Mouse (Mus musculus) hindbrain, embryonic 16.5 days (tissue): ENCODE measurements at regions not wholly inside any gene's neighbourhood (a gene's known extent, or its start where the extent isn't known, plus 50 kb on each side); places are given as distances from the start of the nearest gene placed in this dataset.
A peak's percentile ranks its signal among the peaks of the same experiment; 100 is the strongest.

Source experiments
- ATAC-seq: fragments of 200-750 bp; cut with Nextera tagmentation; 2 replicates; pipeline ENCODE4 v1.8.0; 2017; ENCODE audit warnings: moderate TSS enrichment, moderate library complexity
- H3K27ac ChIP-seq: fragments of 300-500 bp; sonication (generic); 2 replicates; pipeline ENCODE4 v1.5.1; 2014; ENCODE audit warnings: low read depth, mild to moderate bottlenecking, control low read depth, low read length, moderate library complexity
- H3K27me3 ChIP-seq: fragments of 300-500 bp; sonication (generic); replicated peaks from 2 replicates; pipeline ENCODE4 v1.6.1; 2014; ENCODE audit warnings: low read length; ENCODE audit not compliant: control insufficient read depth, insufficient read depth
- H3K36me3 ChIP-seq: fragments of 300-500 bp; sonication (generic); 2 replicates; pipeline ENCODE4 v1.6.1; 2014; ENCODE audit warnings: mild to moderate bottlenecking, low read length, moderate library complexity, mixed read lengths; ENCODE audit not compliant: control insufficient read depth, insufficient read depth
- H3K4me1 ChIP-seq: fragments of 300-500 bp; sonication (generic); 2 replicates; pipeline ENCODE4 v1.6.1; 2014; ENCODE audit warnings: low read depth, low read length; ENCODE audit not compliant: control insufficient read depth, insufficient read depth
- H3K4me2 ChIP-seq: fragments of 300-500 bp; sonication (generic); 2 replicates; pipeline ENCODE4 v1.6.1; 2014; ENCODE audit warnings: mild to moderate bottlenecking, low read length, control low read depth, moderate library complexity
- H3K4me3 ChIP-seq: fragments of 300-500 bp; sonication (generic); 2 replicates; pipeline ENCODE4 v1.5.1; 2014; ENCODE audit warnings: mild to moderate bottlenecking, low read length, control low read depth, moderate library complexity
- H3K9ac ChIP-seq: fragments of 300-500 bp; sonication (generic); 2 replicates; pipeline ENCODE4 v1.6.1; 2014; ENCODE audit warnings: low read depth, mild to moderate bottlenecking, control low read depth, low read length, moderate library complexity
- H3K9me3 ChIP-seq: fragments of 300-500 bp; sonication (generic); 2 replicates; pipeline ENCODE4 v1.6.1; 2014; ENCODE audit warnings: mild to moderate bottlenecking, low read length, moderate library complexity; ENCODE audit not compliant: control insufficient read depth
- WGBS: fragments of 180-500 bp; shearing (Covaris S2); extraction: QIAGEN DNeasy Blood & Tissue Kit; methylation state at CpG from one replicate; pipeline ENCODE4 v1.1.7; 2014; 5-methylcytosine and 5-hydroxymethylcytosine counted together

DNA sequence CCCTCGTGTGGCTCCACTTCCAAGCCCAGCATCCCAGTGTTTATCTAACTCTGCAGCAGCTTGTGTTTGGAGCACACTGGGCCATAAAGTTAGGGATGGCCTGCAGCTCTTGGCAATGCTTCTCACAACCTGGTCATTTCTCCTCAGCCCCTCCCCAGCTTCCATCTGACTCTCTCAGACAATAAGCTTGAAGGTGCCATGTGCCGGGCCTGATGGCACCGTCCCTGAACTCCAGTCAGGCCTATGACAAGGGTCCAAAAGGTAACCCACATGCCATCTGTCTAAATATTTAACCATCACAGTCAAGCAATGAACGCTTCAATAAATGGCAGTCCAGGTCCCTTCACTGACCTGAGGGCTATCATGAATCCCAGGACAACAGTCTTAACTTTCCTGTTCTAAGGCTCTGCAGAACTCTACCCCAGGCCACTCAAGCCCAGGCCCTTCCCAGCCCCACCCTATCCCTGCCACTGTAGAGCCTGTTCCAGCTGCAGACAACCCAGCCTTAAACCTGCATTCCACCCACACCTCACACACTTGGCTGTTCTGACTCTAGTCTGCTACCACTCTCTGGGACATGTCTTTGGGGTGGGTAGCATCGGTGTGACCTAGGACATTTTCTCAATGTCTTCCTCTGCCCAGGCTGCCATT lies 111.8 kb downstream of the Banf2 start:
- no peaks in the 10 kb centered on the region for H3K36me3 ChIP-seq
- no peak overlapping the region for H3K4me3 ChIP-seq
- no peaks in the 10 kb centered on the region for H3K9me3 ChIP-seq
- no peak overlapping the region for H3K9ac ChIP-seq
- H3K4me1 ChIP-seq, result no peaks in the 10 kb centered on the region
- H3K27ac ChIP-seq, result no peak overlapping the region
- no peaks in the 10 kb centered on the region for H3K27me3 ChIP-seq
- no peak for ATAC-seq
- WGBS, result 87% methylated on average over 5 of the region's 5 CpGs
- no peak overlapping the region for H3K4me2 ChIP-seq

DNA sequence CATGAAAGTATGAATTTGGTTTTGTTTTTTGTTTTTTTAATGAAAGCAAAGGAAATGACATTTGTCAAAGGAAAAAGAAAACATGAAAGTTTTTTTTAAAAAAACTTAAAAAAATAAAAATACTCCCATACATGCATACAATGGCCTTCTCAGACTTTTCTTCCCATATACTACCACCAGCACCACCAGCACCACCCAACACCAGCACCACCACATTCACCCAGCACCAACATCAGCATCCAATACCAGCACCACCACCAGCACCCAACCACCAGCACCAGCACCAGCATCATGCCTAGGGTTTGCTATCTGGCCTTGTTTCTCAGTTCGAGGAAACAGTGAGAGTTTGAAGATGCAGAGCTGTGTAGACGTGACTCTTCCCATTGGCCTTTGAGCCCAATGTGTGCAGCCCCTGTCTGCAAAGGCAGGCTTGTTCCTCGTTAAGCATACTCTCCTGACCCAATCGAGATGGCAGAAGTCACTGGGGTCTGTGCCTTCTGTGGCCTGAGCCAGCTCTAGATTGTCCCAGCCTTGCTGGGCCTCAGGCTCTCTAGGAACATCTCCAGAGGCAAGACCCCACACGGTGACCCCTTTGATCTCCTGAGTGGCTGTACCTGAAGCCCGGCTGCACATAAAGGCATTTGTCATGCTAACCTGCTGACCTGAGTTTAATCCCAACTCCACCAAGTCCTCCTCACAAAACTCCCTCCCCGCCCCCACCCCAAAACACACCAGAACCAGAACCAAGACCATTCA lies 113.8 kb upstream of the Mgme1 start:
- H3K4me1 ChIP-seq, result peaks cover 4% of the 10 kb centered on the region; the same call in 1 of the 2 replicates
- H3K27ac ChIP-seq, result no peak overlapping the region
- peak; percentile 37; the same call in 1 of the 2 replicates for ATAC-seq
- no peak overlapping the region for H3K4me3 ChIP-seq
- no peak overlapping the region for H3K4me2 ChIP-seq
- H3K9me3 ChIP-seq, result no peaks in the 10 kb centered on the region
- H3K36me3 ChIP-seq, result no peaks in the 10 kb centered on the region
- H3K9ac ChIP-seq, result no peak overlapping the region
- H3K27me3 ChIP-seq, result no peaks in the 10 kb centered on the region
- WGBS, result 26% methylated on average over 7 of the region's 7 CpGs

DNA sequence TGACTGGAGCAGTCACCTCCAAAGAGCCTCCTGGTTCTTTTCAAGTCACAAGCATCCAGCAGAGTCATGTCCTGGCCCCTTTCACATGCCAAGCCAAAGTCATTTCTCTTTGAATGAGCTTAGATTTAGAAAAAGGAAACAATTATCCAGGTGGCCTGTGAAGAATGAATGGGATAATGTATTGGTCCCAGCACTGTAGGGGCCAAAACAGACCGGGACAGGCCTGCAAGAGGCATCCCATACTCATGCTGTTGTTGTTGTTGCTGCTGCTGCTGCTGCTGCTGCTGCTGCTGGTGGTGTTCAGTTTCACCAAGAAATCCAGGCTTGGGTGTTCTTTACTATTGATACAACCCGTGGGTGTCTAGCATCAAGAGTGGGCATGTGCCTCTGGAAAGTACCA lies 113.1 kb upstream of the Mgme1 start:
- Histone ChIP-seq H3K9me3 (no peaks in the 10 kb centered on the region), H3K27me3 (no peaks in the 10 kb centered on the region), H3K36me3 (no peaks in the 10 kb centered on the region), H3K9ac (no peak overlapping the region), H3K4me3 (no peak overlapping the region), H3K27ac (no peak overlapping the region), H3K4me2 (no peak overlapping the region), H3K4me1 (peaks cover 4% of the 10 kb centered on the region; the same call in 1 of the 2 replicates)
- 19% methylated on average over 2 of the region's 2 CpGs for WGBS
- no peak for ATAC-seq

DNA sequence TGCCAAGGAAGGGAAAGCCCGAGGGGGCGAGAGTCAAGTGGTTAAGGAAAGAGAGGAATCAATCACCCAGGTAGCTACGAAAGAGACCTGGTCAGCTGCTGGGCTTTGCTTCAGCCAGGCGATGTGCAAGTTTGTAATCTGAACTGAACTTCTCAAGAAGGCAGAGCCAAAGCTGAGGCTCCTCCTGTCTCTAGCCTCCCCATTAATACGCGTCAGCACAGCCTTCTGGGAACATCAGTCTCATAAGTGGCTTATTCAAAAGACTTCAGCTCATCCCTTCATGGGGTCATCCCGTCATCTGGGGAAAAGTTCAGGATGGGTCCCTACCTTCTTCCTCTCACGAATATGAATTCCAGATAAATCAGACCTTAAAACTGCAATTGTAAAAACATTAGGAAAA lies 112.2 kb upstream of the Mgme1 start:
- no peaks in the 10 kb centered on the region for H3K9me3 ChIP-seq
- 36% methylated on average over 8 of the region's 8 CpGs for WGBS
- H3K4me3 ChIP-seq, result no peak overlapping the region
- ATAC-seq, result no peak
- H3K27ac ChIP-seq, result no peak overlapping the region
- peaks cover 4% of the 10 kb centered on the region; the same call in 1 of the 2 replicates for H3K4me1 ChIP-seq
- no peak overlapping the region for H3K9ac ChIP-seq
- H3K27me3 ChIP-seq, result no peaks in the 10 kb centered on the region
- no peak overlapping the region for H3K4me2 ChIP-seq
- no peaks in the 10 kb centered on the region for H3K36me3 ChIP-seq

DNA sequence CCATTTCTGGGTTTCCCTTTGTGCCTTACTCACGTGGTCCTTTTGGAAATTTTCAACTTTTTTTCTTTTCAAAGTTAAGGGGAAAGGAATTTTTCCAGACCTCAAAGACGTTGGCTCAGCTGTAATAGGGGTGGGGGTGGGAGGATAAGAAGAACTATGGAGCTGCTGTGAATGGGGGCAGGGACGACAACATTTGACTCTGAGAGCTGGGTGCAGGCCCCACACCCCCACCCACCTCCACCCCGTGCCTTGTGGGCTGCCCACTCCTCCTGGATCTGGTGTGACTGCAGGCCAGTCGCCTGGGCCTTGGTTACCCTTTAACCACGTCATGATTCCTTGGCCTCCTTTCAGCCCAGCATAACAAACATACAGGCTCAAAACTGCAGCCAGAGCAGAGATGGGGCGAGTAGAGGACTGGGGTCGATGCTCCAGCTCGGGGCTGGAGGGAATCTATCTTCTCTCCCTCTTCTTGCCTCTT lies 110.6 kb upstream of the Mgme1 start:
- Histone ChIP-seq H3K4me2 (no peak overlapping the region), H3K36me3 (no peaks in the 10 kb centered on the region), H3K9ac (no peak overlapping the region), H3K4me3 (no peak overlapping the region), H3K27ac (no peak overlapping the region), H3K4me1 (peaks cover 12% of the 10 kb centered on the region), H3K27me3 (no peaks in the 10 kb centered on the region), H3K9me3 (no peaks in the 10 kb centered on the region)
- no peak for ATAC-seq
- WGBS, result 36% methylated on average over 9 of the region's 9 CpGs

DNA sequence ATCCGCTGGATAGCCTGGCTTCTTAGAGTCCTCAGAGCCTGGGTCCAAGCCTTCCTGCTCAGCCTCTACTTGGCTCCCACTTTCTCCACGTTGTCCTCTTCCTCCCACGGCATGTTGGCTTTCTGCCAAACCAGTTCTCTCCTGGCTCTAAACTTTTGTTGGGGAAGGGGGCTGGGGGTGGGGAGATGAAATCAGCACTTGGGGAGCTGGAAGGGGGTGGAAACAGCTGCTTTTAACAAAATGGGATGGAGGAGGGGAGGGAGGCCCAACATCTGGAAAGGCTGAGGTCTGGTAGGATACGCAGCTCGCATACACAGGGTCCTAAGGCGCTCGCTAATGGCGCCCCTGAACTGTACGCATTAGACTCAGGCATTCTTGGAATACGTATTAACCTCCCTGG lies 110.0 kb upstream of the Mgme1 start:
- Histone ChIP-seq H3K27ac (no peak overlapping the region), H3K4me1 (peaks cover 13% of the 10 kb centered on the region), H3K4me2 (no peak overlapping the region), H3K9ac (no peak overlapping the region), H3K27me3 (no peaks in the 10 kb centered on the region), H3K9me3 (no peaks in the 10 kb centered on the region), H3K4me3 (no peak overlapping the region), H3K36me3 (no peaks in the 10 kb centered on the region)
- ATAC-seq, result no peak
- 60% methylated on average over 10 of the region's 10 CpGs for WGBS

DNA sequence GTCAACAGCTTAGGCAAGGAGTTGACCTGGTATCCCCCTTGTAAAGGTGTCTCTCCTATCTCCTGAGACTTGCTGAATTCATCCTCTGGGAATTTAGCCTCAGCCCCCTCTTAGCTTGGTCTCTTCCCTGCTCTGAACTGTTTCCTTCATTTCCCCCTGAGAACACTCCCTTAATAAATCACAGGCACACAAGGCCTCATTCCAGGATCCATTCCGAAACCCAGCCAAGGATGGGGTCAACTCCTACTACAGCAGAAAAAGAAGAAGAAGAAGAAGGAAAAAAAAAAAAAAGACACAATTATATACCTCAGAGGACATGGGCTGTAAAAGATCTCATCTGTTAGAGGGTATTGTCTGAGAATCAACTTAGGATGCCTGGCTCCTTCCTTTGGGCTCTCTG lies 108.6 kb upstream of the Mgme1 start:
- Histone ChIP-seq H3K27me3 (no peaks in the 10 kb centered on the region), H3K9me3 (no peaks in the 10 kb centered on the region), H3K27ac (no peak overlapping the region), H3K4me2 (no peak overlapping the region), H3K4me1 (peaks cover 17% of the 10 kb centered on the region), H3K4me3 (no peak overlapping the region), H3K9ac (no peak overlapping the region), H3K36me3 (no peaks in the 10 kb centered on the region)
- WGBS, result 82% methylated on average over 1 of the region's 1 CpGs
- no peak for ATAC-seq

DNA sequence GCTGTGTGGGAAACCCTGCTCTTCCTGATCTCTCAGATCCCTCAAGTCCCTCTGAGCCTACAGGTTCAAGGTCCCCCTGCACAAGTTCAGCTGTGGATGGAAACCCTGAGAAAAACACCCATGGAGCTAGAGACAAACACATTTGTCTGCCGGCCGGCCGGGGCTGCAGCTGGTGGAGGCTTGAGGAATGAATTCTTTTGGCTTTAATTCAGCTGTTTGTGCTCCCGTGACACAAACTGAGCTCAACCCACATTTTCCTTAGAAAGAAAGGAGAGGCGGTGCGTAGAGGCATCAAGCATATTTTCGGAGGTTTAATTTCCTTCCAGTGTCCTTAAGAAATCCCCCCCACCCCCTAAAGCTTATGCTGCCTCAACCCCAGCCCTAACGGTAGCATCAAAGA lies 106.4 kb upstream of the Mgme1 start:
- H3K9ac ChIP-seq, result peak overlapping the region; percentile 19
- peak overlapping the region; percentile 70 for H3K4me3 ChIP-seq
- H3K27me3 ChIP-seq, result no peaks in the 10 kb centered on the region
- H3K27ac ChIP-seq, result peak overlapping the region; percentile 72
- ATAC-seq, result peak; percentile 7; the same call in 1 of the 2 replicates
- H3K9me3 ChIP-seq, result no peaks in the 10 kb centered on the region
- H3K36me3 ChIP-seq, result no peaks in the 10 kb centered on the region
- H3K4me1 ChIP-seq, result peaks cover 17% of the 10 kb centered on the region
- peak overlapping the region; percentile 84 for H3K4me2 ChIP-seq
- WGBS, result 4% methylated on average over 8 of the region's 8 CpGs

DNA sequence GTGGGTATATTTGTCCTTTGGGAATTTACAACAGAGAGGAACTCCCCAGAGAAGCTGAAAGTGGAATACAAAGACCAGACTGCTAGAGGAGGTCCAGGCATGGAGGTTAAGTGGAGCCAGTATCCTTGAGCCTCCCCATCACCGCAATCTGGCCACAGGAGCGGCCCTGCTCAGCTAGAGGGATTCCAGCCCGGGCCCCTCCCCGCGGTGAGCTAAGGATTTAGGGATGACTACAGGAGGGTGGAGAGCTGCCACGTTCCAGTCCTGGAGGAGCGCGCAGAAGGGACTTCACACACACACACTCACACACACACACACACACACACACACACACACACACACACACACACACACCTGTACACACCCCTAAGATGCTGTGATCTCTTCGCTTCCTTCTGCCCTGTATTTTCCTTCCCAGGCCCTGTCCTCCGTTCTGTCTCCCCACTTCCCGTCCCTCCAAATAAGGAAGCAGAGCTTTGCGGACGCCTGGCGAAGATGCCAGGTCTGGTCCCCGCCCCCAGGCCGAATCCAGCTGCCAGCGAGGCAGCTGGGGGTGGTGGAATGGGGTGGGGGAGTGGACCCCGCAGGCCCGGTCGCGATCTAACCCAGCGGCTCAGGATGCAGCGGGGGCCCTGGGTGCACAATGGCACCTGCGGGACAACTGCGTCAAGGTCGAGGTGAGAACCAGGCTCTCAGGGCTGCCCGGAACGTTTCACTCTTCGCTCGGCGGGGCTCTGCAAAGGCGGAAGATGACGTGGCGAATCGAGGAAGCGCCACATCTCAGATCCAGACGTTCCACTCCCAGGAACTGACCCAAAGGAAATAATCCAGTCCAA lies 105.3 kb upstream of the Mgme1 start:
- ATAC-seq, result peak; percentile 87
- peak overlapping the region; percentile 70 for H3K4me3 ChIP-seq
- no peaks in the 10 kb centered on the region for H3K27me3 ChIP-seq
- no peaks in the 10 kb centered on the region for H3K36me3 ChIP-seq
- H3K4me2 ChIP-seq, result peak overlapping the region; percentile 84
- H3K4me1 ChIP-seq, result peaks cover 15% of the 10 kb centered on the region
- H3K9me3 ChIP-seq, result no peaks in the 10 kb centered on the region
- WGBS, result under 1% methylated on average over 37 of the region's 37 CpGs
- H3K9ac ChIP-seq, result peak overlapping the region; percentile 95
- peak overlapping the region; percentile 97 for H3K27ac ChIP-seq
